Comparison of ENCODE assay signal across 24 mouse cellular contexts in the genomic region with DNA sequence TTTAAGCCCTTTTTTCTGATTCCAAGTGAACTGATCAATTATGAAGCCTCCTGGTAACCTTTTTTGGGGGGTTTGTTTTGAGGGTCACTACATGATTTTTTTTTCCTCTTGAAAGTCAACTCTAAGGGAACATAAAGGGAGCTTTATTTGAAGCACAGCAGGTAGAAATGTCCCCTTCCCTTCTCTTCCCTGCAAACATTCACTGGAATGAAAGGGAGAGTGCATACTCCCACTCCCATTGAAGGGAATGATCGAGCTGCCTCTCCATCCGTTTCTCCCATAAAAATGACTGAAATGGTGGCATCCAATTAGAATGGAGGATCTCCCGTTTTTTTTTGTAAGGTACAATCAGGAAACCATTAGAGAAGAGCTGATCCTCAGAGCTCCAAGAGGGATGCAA.
A peak's percentile ranks its signal among the peaks of the same experiment; 100 is the strongest.
DNase-seq lines count a peak whose midpoint lies in the region; ATAC-seq and TF ChIP-seq lines count a peak whose summit lies in the region.
"Had no signal": no experiment of that assay in that cellular context is flagged by ENCODE, and none has a peak within 500 bp of the region (broad histone marks: within the 10 kb centered on the region; RNA-seq: fewer than 3 reads in every experiment).

No protein-coding gene starts in this region.

- H3K36me3 ChIP-seq in forebrain, embryonic 11.5 days (ENCODE audit: control insufficient read depth, insufficient read depth, low read length): no peaks in the 10 kb centered on the region
- H3K36me3 ChIP-seq in forebrain, postnatal 0 days (ENCODE audit: insufficient read depth): no peaks in the 10 kb centered on the region
- no peaks in the 10 kb centered on the region for H3K36me3 ChIP-seq in midbrain, embryonic 10.5 days
- H3K36me3 ChIP-seq in midbrain, embryonic 16.5 days (ENCODE audit: control insufficient read depth, insufficient read depth, low read length): no peaks in the 10 kb centered on the region
- H3K36me3 ChIP-seq in ES-E14 (ENCODE audit: control insufficient read depth, insufficient read depth, low read length, poor library complexity, severe bottlenecking): no peaks in the 10 kb centered on the region
- H3K36me3 ChIP-seq in limb, embryonic 14.5 days (ENCODE audit: control insufficient read depth, insufficient read depth, low read length): no peaks in the 10 kb centered on the region
- H3K36me3 ChIP-seq in intestine, embryonic 16.5 days (ENCODE audit: control insufficient read depth, insufficient read depth, low read length): no peaks in the 10 kb centered on the region
- H3K36me3 ChIP-seq: embryonic facial prominence, embryonic 10.5 days; heart, embryonic 13.5 days; kidney, embryonic 15.5 days; limb, embryonic 12.5 days; liver, embryonic 13.5 days had no signal

- H3K9me3 ChIP-seq in forebrain, embryonic 11.5 days (ENCODE audit: control insufficient read depth, low read length): no peaks in the 10 kb centered on the region
- no peaks in the 10 kb centered on the region for H3K9me3 ChIP-seq in forebrain, postnatal 0 days (ENCODE audit: low read length)
- H3K9me3 ChIP-seq in midbrain, embryonic 10.5 days (replicated peaks): no peaks in the 10 kb centered on the region
- H3K9me3 ChIP-seq in midbrain, embryonic 16.5 days (replicated peaks; ENCODE audit: control insufficient read depth, low read length, poor library complexity, severe bottlenecking): no peaks in the 10 kb centered on the region
- no peaks in the 10 kb centered on the region for H3K9me3 ChIP-seq in ES-E14 (ENCODE audit: control insufficient read depth, insufficient read depth, low read depth, low read length)
- H3K9me3 ChIP-seq in limb, embryonic 14.5 days (ENCODE audit: control insufficient read depth, low read length): no peaks in the 10 kb centered on the region
- H3K9me3 ChIP-seq in intestine, embryonic 16.5 days (ENCODE audit: control insufficient read depth, low read length): no peaks in the 10 kb centered on the region
- H3K9me3 ChIP-seq: embryonic facial prominence, embryonic 10.5 days; heart, embryonic 13.5 days; kidney, embryonic 15.5 days; limb, embryonic 12.5 days; liver, embryonic 13.5 days had no signal

- WGBS in forebrain, embryonic 11.5 days: 14% methylated on average over 3 of the region's 3 CpGs
- WGBS in forebrain, postnatal 0 days: 3% methylated on average over 3 of the region's 3 CpGs
- WGBS in midbrain, embryonic 10.5 days: 30% methylated on average over 3 of the region's 3 CpGs
- 14% methylated on average over 3 of the region's 3 CpGs for WGBS in midbrain, embryonic 16.5 days
- 37% methylated on average over 3 of the region's 3 CpGs for WGBS in limb, embryonic 14.5 days
- 54% methylated on average over 3 of the region's 3 CpGs for WGBS in intestine, embryonic 16.5 days

- H3K27ac ChIP-seq in forebrain, embryonic 11.5 days (ENCODE audit: low read depth, low read length): peak overlapping the region; percentile 31; the same call in 1 of the 2 replicates
- H3K27ac ChIP-seq in forebrain, postnatal 0 days (ENCODE audit: low read depth, low read length): no peak overlapping the region
- peak overlapping the region; percentile 63; the same call in 1 of the 2 replicates for H3K27ac ChIP-seq in midbrain, embryonic 10.5 days (replicated peaks)
- no peak overlapping the region for H3K27ac ChIP-seq in midbrain, embryonic 16.5 days (ENCODE audit: low read length)
- no peak overlapping the region for H3K27ac ChIP-seq in ES-E14 (ENCODE audit: insufficient read depth, low read depth, low read length, poor library complexity, severe bottlenecking)
- H3K27ac ChIP-seq in limb, embryonic 14.5 days (replicated peaks; ENCODE audit: low read depth, low read length): peak overlapping the region; percentile 26; the same call in 1 of the 2 replicates
- no peak overlapping the region for H3K27ac ChIP-seq in intestine, embryonic 16.5 days (ENCODE audit: low read length)
- H3K27ac ChIP-seq: embryonic facial prominence, embryonic 10.5 days; heart, adult 2 months; heart, embryonic 13.5 days; kidney, embryonic 15.5 days; limb, embryonic 12.5 days; liver, embryonic 13.5 days had no signal

- DNase-seq in forebrain, embryonic 11.5 days (ENCODE audit: low spot score): no peak
- no peak for DNase-seq in forebrain, postnatal 0 days
- no peak for DNase-seq in midbrain, embryonic 10.5 days (ENCODE audit: low spot score)
- DNase-seq in ES-E14 (ENCODE audit: low read depth, low spot score): no peak
- DNase-seq in limb, embryonic 14.5 days (ENCODE audit: low spot score): no peak
- DNase-seq: adrenal gland, postnatal 36 days; cerebellum, adult 9-10 months; gastrocnemius, postnatal 25 days; heart, adult 2 months; heart, postnatal 14 days; kidney, adult 11 months; kidney, postnatal 36 days; layer of hippocampus, postnatal 36 days; liver, embryonic 13.5 days; lung, adult 2 months; lung, postnatal 14 days; right cerebral cortex, postnatal 14 days had no signal

- no peak overlapping the region for H3K4me2 ChIP-seq in forebrain, embryonic 11.5 days (ENCODE audit: low read depth, low read length, severe bottlenecking)
- no peak overlapping the region for H3K4me2 ChIP-seq in forebrain, postnatal 0 days (ENCODE audit: low read depth)
- H3K4me2 ChIP-seq in midbrain, embryonic 16.5 days (ENCODE audit: low read length): no peak overlapping the region
- no peak overlapping the region for H3K4me2 ChIP-seq in limb, embryonic 14.5 days (replicated peaks; ENCODE audit: low read depth, low read length, severe bottlenecking)
- H3K4me2 ChIP-seq in intestine, embryonic 16.5 days (ENCODE audit: low read depth, low read length): no peak overlapping the region
- H3K4me2 ChIP-seq: heart, embryonic 13.5 days; kidney, embryonic 15.5 days; limb, embryonic 12.5 days; liver, embryonic 13.5 days had no signal

- 0 out of 2 replicates have a peak, but pooled peaks cover 2% of the 10 kb centered on the region for H3K4me1 ChIP-seq in forebrain, embryonic 11.5 days (replicated peaks; ENCODE audit: control insufficient read depth, insufficient read depth, low read length)
- H3K4me1 ChIP-seq in forebrain, postnatal 0 days (ENCODE audit: insufficient read depth): no peaks in the 10 kb centered on the region
- H3K4me1 ChIP-seq in midbrain, embryonic 10.5 days: peaks cover 10% of the 10 kb centered on the region
- H3K4me1 ChIP-seq in midbrain, embryonic 16.5 days (ENCODE audit: control insufficient read depth, insufficient read depth, low read length): 0 out of 2 replicates have a peak, but pooled peaks cover 4% of the 10 kb centered on the region
- no peaks in the 10 kb centered on the region for H3K4me1 ChIP-seq in ES-E14 (ENCODE audit: control insufficient read depth in 2 of 2, insufficient read depth in 2 of 2, low read length in 2 of 2, poor library complexity in 1 of 2)
- H3K4me1 ChIP-seq in limb, embryonic 14.5 days (ENCODE audit: control insufficient read depth, insufficient read depth, low read length): 0 out of 2 replicates have a peak, but pooled peaks cover 4% of the 10 kb centered on the region
- H3K4me1 ChIP-seq in intestine, embryonic 16.5 days (ENCODE audit: control insufficient read depth, insufficient read depth, low read length): no peaks in the 10 kb centered on the region
- H3K4me1 ChIP-seq: embryonic facial prominence, embryonic 10.5 days; heart, embryonic 13.5 days; kidney, embryonic 15.5 days; limb, embryonic 12.5 days; liver, embryonic 13.5 days had no signal

- H3K27me3 ChIP-seq in forebrain, embryonic 11.5 days (ENCODE audit: control insufficient read depth, insufficient read depth, low read length): no peaks in the 10 kb centered on the region
- H3K27me3 ChIP-seq in forebrain, postnatal 0 days (ENCODE audit: insufficient read depth, low read length): no peaks in the 10 kb centered on the region
- H3K27me3 ChIP-seq in midbrain, embryonic 10.5 days (ENCODE audit: low read depth, poor library complexity, severe bottlenecking): no peaks in the 10 kb centered on the region
- no peaks in the 10 kb centered on the region for H3K27me3 ChIP-seq in midbrain, embryonic 16.5 days (ENCODE audit: control insufficient read depth, insufficient read depth, low read depth, low read length)
- H3K27me3 ChIP-seq in limb, embryonic 14.5 days (ENCODE audit: control insufficient read depth, insufficient read depth, low read length): no peaks in the 10 kb centered on the region
- no peaks in the 10 kb centered on the region for H3K27me3 ChIP-seq in intestine, embryonic 16.5 days (replicated peaks; ENCODE audit: control insufficient read depth, insufficient read depth, low read length)
- H3K27me3 ChIP-seq: heart, embryonic 13.5 days; kidney, embryonic 15.5 days; limb, embryonic 12.5 days; liver, embryonic 13.5 days had no signal

- no peak overlapping the region for H3K4me3 ChIP-seq in forebrain, embryonic 11.5 days (ENCODE audit: low read depth, low read length)
- H3K4me3 ChIP-seq in forebrain, postnatal 0 days (ENCODE audit: low read depth, low read length): no peak overlapping the region
- H3K4me3 ChIP-seq in midbrain, embryonic 10.5 days: no peak overlapping the region
- H3K4me3 ChIP-seq in midbrain, embryonic 16.5 days (ENCODE audit: low read depth, low read length): no peak overlapping the region
- H3K4me3 ChIP-seq in ES-E14 (ENCODE audit: insufficient read depth in 1 of 2, low read depth in 1 of 2, low read length in 2 of 2, poor library complexity in 1 of 2, severe bottlenecking in 1 of 2): no peak overlapping the region
- no peak overlapping the region for H3K4me3 ChIP-seq in limb, embryonic 14.5 days (replicated peaks; ENCODE audit: low read length)
- no peak overlapping the region for H3K4me3 ChIP-seq in intestine, embryonic 16.5 days (ENCODE audit: low read length)
- H3K4me3 ChIP-seq: embryonic facial prominence, embryonic 10.5 days; heart, adult 2 months; heart, embryonic 13.5 days; kidney, embryonic 15.5 days; limb, embryonic 12.5 days; liver, embryonic 13.5 days had no signal

- in situ Hi-C loops in ES-E14 (cut with MboI; ENCODE audit: low sequenced_read_pairs in 2 of 2, unreplicated experiment in 2 of 2): no loop called here

- H3K9ac ChIP-seq in forebrain, embryonic 11.5 days (ENCODE audit: low read length): no peak overlapping the region
- H3K9ac ChIP-seq in forebrain, postnatal 0 days: no peak overlapping the region
- H3K9ac ChIP-seq in midbrain, embryonic 16.5 days (ENCODE audit: low read depth, low read length): no peak overlapping the region
- H3K9ac ChIP-seq in ES-E14 (ENCODE audit: insufficient read depth, low read depth, low read length, poor library complexity, severe bottlenecking): no peak overlapping the region
- no peak overlapping the region for H3K9ac ChIP-seq in limb, embryonic 14.5 days (ENCODE audit: low read depth, low read length, severe bottlenecking)
- H3K9ac ChIP-seq in intestine, embryonic 16.5 days (ENCODE audit: low read depth, low read length): no peak overlapping the region
- H3K9ac ChIP-seq: heart, embryonic 13.5 days; kidney, embryonic 15.5 days; limb, embryonic 12.5 days; liver, embryonic 13.5 days had no signal

- no peak for TF ChIP-seq CTCF in forebrain, postnatal 0 days (IDR thresholded peaks at IDR 0.05; ENCODE audit: low read depth)

- ATAC-seq in forebrain, embryonic 11.5 days (replicated peaks; ENCODE audit: low FRiP score): peak; percentile 62
- no peak for ATAC-seq in forebrain, postnatal 0 days
- ATAC-seq in midbrain, embryonic 16.5 days: no peak
- no peak for ATAC-seq in limb, embryonic 14.5 days (ENCODE audit: low FRiP score, low read depth)
- ATAC-seq in intestine, embryonic 16.5 days: no peak
- ATAC-seq: CD4-positive, CD25-positive, alpha-beta regulatory T cell, adult 4 months had no signal

- no peak for TF ChIP-seq POLR2A in limb, embryonic 14.5 days (IDR thresholded peaks at IDR 0.05; ENCODE audit: borderline replicate concordance, extremely low read depth, insufficient read depth, insufficient read length)

Comparison
In these comparisons a context has a peak if more than half of its experiments do, and no peak if none do; other contexts are left out.
1. H3K27ac ChIP-seq: peak in forebrain, embryonic 11.5 days (single experiment), midbrain, embryonic 10.5 days (single experiment) and limb, embryonic 14.5 days (single experiment); none in forebrain, postnatal 0 days (single experiment), midbrain, embryonic 16.5 days (single experiment), ES-E14 (single experiment) and intestine, embryonic 16.5 days (single experiment).